Mouse (Mus musculus) kidney, postnatal 14 days (tissue): ENCODE measurements at regions not wholly inside any gene's neighbourhood (a gene's known extent, or its start where the extent isn't known, plus 50 kb on each side); places are given as distances from the start of the nearest gene placed in this dataset.

Experiments
- DNase-seq: peaks from one replicate; pipeline ENCODE4 v3.0.0; 2022; ENCODE audit warnings: mixed read lengths

- no peak for DNase-seq
Observed at GRCm38 (mm10) chr1:185628401-185628800, 173.8 kb downstream of the Slc30a10 start.

- DNase-seq = no peak
Observed at GRCm38 (mm10) chr1:185629976-185630375, 175.3 kb downstream of the Slc30a10 start.

- DNase-seq = no peak
Observed at GRCm38 (mm10) chr1:185638631-185639030, 184.0 kb downstream of the Slc30a10 start.

- no peak for DNase-seq
Observed at GRCm38 (mm10) chr1:185639486-185639885, 184.8 kb downstream of the Slc30a10 start.

GRCm38 (mm10) chr1:185644026-185644425 lies 189.4 kb downstream of the Slc30a10 start:
- DNase-seq = no peak

GRCm38 (mm10) chr1:185648128-185648527 lies 193.5 kb downstream of the Slc30a10 start:
- DNase-seq = no peak

GRCm38 (mm10) chr1:185648926-185649325 lies 194.3 kb downstream of the Slc30a10 start:
- no peak for DNase-seq

GRCm38 (mm10) chr1:185650926-185651325 lies 196.3 kb downstream of the Slc30a10 start:
- DNase-seq = no peak

GRCm38 (mm10) chr1:185655021-185655420 lies 200.4 kb downstream of the Slc30a10 start:
- no peak for DNase-seq

- peak; percentile 12 for DNase-seq
Observed at GRCm38 (mm10) chr1:185655461-185655860, 200.8 kb downstream of the Slc30a10 start.

- DNase-seq = no peak
Observed at GRCm38 (mm10) chr1:185657286-185657685, 202.6 kb downstream of the Slc30a10 start.

- no peak for DNase-seq
Observed at GRCm38 (mm10) chr1:185659476-185659875, 204.8 kb downstream of the Slc30a10 start.

- DNase-seq = no peak
Observed at GRCm38 (mm10) chr1:185662336-185662735, 207.7 kb downstream of the Slc30a10 start.

- DNase-seq = no peak
Observed at GRCm38 (mm10) chr1:185670029-185670741, 215.5 kb downstream of the Slc30a10 start.

GRCm38 (mm10) chr1:185672940-185673339 lies 218.3 kb downstream of the Slc30a10 start:
- DNase-seq = no peak

GRCm38 (mm10) chr1:185675674-185676420 lies 221.2 kb downstream of the Slc30a10 start:
- DNase-seq = no peak

GRCm38 (mm10) chr1:185681610-185682457 lies 227.2 kb downstream of the Slc30a10 start:
- DNase-seq = peak; percentile 73

- DNase-seq = no peak
Observed at GRCm38 (mm10) chr1:185682458-185682750, 227.8 kb downstream of the Slc30a10 start.

GRCm38 (mm10) chr1:185684638-185685037 lies 230.0 kb downstream of the Slc30a10 start:
- peak; percentile 17 for DNase-seq

- DNase-seq = no peak
Observed at GRCm38 (mm10) chr1:185688506-185688905, 233.9 kb downstream of the Slc30a10 start.

- no peak for DNase-seq
Observed at GRCm38 (mm10) chr1:185695394-185695793, 240.7 kb downstream of the Slc30a10 start.

- DNase-seq = no peak
Observed at GRCm38 (mm10) chr1:185699758-185700157, 245.1 kb downstream of the Slc30a10 start.

GRCm38 (mm10) chr1:185726324-185726723 lies 271.7 kb downstream of the Slc30a10 start:
- DNase-seq = no peak
